Mouse (Mus musculus) ES-Bruce4 (cell line): Measurements from ENCODE around the gene Vamp9. TPM values are rescaled to one million over a fixed set of nuclear protein-coding genes. Genes with fewer than 3 reads are reported as not detected.

Source experiments
- H3K27ac ChIP-seq: 2 replicates; pipeline ENCODE4 v1.5.1; 2012; ENCODE audit warnings: low read length, inconsistent platforms; ENCODE audit not compliant: insufficient read depth
- H3K27me3 ChIP-seq: 2 replicates; pipeline ENCODE4 v1.6.1; 2012; ENCODE audit warnings: mild to moderate bottlenecking, low read length, inconsistent platforms; ENCODE audit not compliant: control insufficient read depth, poor library complexity, insufficient read depth, severe bottlenecking
- H3K36me3 ChIP-seq: 2 replicates; pipeline ENCODE4 v1.6.1; 2012; ENCODE audit warnings: inconsistent platforms, mild to moderate bottlenecking, low read length, moderate library complexity; ENCODE audit not compliant: control insufficient read depth, poor library complexity, insufficient read depth, severe bottlenecking
- H3K4me1 ChIP-seq: one replicate; pipeline ENCODE4 v1.8.1; 2011; ENCODE audit warnings: low read length; ENCODE audit not compliant: control insufficient read depth, insufficient read depth
- H3K4me3 ChIP-seq: 2 replicates; pipeline ENCODE4 v1.5.1; 2011; ENCODE audit warnings: low read depth, mild to moderate bottlenecking, low read length
- H3K9ac ChIP-seq: 2 replicates; pipeline ENCODE4 v1.6.1; 2012; ENCODE audit warnings: low read depth, mild to moderate bottlenecking, inconsistent platforms; ENCODE audit not compliant: poor library complexity, severe bottlenecking
- H3K9me3 ChIP-seq: replicated peaks from 2 replicates; pipeline ENCODE4 v1.6.1; 2012; ENCODE audit warnings: mild to moderate bottlenecking, low read length, inconsistent platforms; ENCODE audit not compliant: control insufficient read depth, poor library complexity, insufficient read depth, severe bottlenecking
- CTCF ChIP-seq: IDR thresholded peaks from one replicate; pipeline ENCODE4 v1.8.1; 2011; ENCODE audit warnings: low read depth, low read length
- EP300 ChIP-seq: IDR thresholded peaks from 2 replicates; pipeline ENCODE4 v1.6.1; 2011; ENCODE audit warnings: low read depth, low read length; ENCODE audit not compliant: insufficient read depth
- POLR2A ChIP-seq: IDR thresholded peaks from one replicate; pipeline ENCODE4 v1.8.1; 2011; ENCODE audit warnings: low read length; ENCODE audit not compliant: insufficient read depth
- polyA plus RNA-seq: library from polyadenylated mRNA; stranded (reverse); fragments of >200 nt; gene quantifications from 2 replicates; pipeline ENCODE4 v1.2.4, GENCODE M21; 2011; ENCODE audit warnings: low read depth; ENCODE audit not compliant: missing spikeins, insufficient read depth, insufficient read length

Gene Vamp9
- polyA plus RNA-seq, 1 experiment, result not detected

- no peak overlapping the region for H3K9ac ChIP-seq
- H3K27me3 ChIP-seq, result no peaks in the 10 kb centered on the region
- TF ChIP-seq CTCF (no peak), EP300 (no peak), POLR2A (no peak)
- no peaks in the 10 kb centered on the region for H3K36me3 ChIP-seq
- H3K4me3 ChIP-seq, result no peak overlapping the region
- no peaks in the 10 kb centered on the region for H3K4me1 ChIP-seq
- no peaks in the 10 kb centered on the region for H3K9me3 ChIP-seq
- H3K27ac ChIP-seq, result no peak overlapping the region
Observed at GRCm38 (mm10) chr5:99865779-99866178, 40.3 kb upstream of the Vamp9 start.

- no peak for TF ChIP-seq POLR2A
- no peak for TF ChIP-seq EP300
- no peak for TF ChIP-seq CTCF
- no peak overlapping the region for H3K9ac ChIP-seq
- no peaks in the 10 kb centered on the region for H3K9me3 ChIP-seq
Observed at GRCm38 (mm10) chr5:99868286-99868685, 37.8 kb upstream of the Vamp9 start.

GRCm38 (mm10) chr5:99868923-99869322 lies 37.1 kb upstream of the Vamp9 start:
- H3K36me3 ChIP-seq, result no peaks in the 10 kb centered on the region
- H3K4me3 ChIP-seq, result no peak overlapping the region
- no peaks in the 10 kb centered on the region for H3K27me3 ChIP-seq
- no peak overlapping the region for H3K9ac ChIP-seq
- H3K4me1 ChIP-seq, result no peaks in the 10 kb centered on the region
- no peak overlapping the region for H3K27ac ChIP-seq
- no peak for TF ChIP-seq EP300
- TF ChIP-seq POLR2A, result no peak
- no peak for TF ChIP-seq CTCF
- no peaks in the 10 kb centered on the region for H3K9me3 ChIP-seq

More at GRCm38 (mm10) chr5:99868286-99868685, 37.8 kb upstream of the Vamp9 start:
- Histone ChIP-seq H3K27me3 (no peaks in the 10 kb centered on the region), H3K4me1 (no peaks in the 10 kb centered on the region), H3K36me3 (no peaks in the 10 kb centered on the region), H3K4me3 (no peak overlapping the region), H3K27ac (no peak overlapping the region)

GRCm38 (mm10) chr5:99877565-99877964 lies 28.5 kb upstream of the Vamp9 start:
- Histone ChIP-seq H3K36me3 (no peaks in the 10 kb centered on the region), H3K27me3 (no peaks in the 10 kb centered on the region), H3K4me1 (no peaks in the 10 kb centered on the region), H3K4me3 (no peak overlapping the region), H3K27ac (no peak overlapping the region), H3K9me3 (no peaks in the 10 kb centered on the region; the same call in 1 of the 2 replicates), H3K9ac (no peak overlapping the region)
- no peak for TF ChIP-seq CTCF
- no peak for TF ChIP-seq POLR2A
- TF ChIP-seq EP300, result no peak

GRCm38 (mm10) chr5:99882441-99882840 lies 23.6 kb upstream of the Vamp9 start:
- Histone ChIP-seq H3K9me3 (no peaks in the 10 kb centered on the region; the same call in 1 of the 2 replicates), H3K4me1 (no peaks in the 10 kb centered on the region), H3K4me3 (no peak overlapping the region), H3K27ac (no peak overlapping the region), H3K27me3 (no peaks in the 10 kb centered on the region; the same call in 1 of the 2 replicates), H3K9ac (no peak overlapping the region), H3K36me3 (no peaks in the 10 kb centered on the region)
- no peak for TF ChIP-seq POLR2A
- TF ChIP-seq CTCF, result no peak
- no peak for TF ChIP-seq EP300

- Histone ChIP-seq H3K27ac (no peak overlapping the region), H3K9me3 (no peaks in the 10 kb centered on the region; the same call in 1 of the 2 replicates), H3K36me3 (no peaks in the 10 kb centered on the region), H3K4me1 (no peaks in the 10 kb centered on the region), H3K4me3 (no peak overlapping the region), H3K27me3 (no peaks in the 10 kb centered on the region; the same call in 1 of the 2 replicates), H3K9ac (no peak overlapping the region)
- TF ChIP-seq EP300 (no peak), POLR2A (no peak), CTCF (no peak)
Observed at GRCm38 (mm10) chr5:99884035-99884434, 22.0 kb upstream of the Vamp9 start.
